Mouse (Mus musculus): Measurements from ENCODE around the gene Tedc2. TPM values are rescaled to one million over a fixed set of nuclear protein-coding genes. Genes with fewer than 3 reads are reported as not detected.

The Tedc2 gene
- polyA plus RNA-seq, 1 experiment from 2014 or later: 10.0 TPM

GRCm38 (mm10) chr17:24250988-24251319 is 30.3 kb upstream of the Tedc2 start:
- no peak; the same call in 1 of the 2 replicates for ATAC-seq (ENCODE audit: low read depth)
- H3K4me2 ChIP-seq (ENCODE audit: low read depth, low read length): peak overlapping the region; percentile 63
- peak overlapping the region; percentile 67 for H3K9ac ChIP-seq (replicated peaks; ENCODE audit: low read depth, low read length)
- H3K4me1 ChIP-seq (ENCODE audit: control insufficient read depth, insufficient read depth, low read length): peaks cover 11% of the 10 kb centered on the region; the same call in 1 of the 2 replicates
- no peaks in the 10 kb centered on the region for H3K9me3 ChIP-seq (ENCODE audit: control insufficient read depth, low read length)
- H3K27ac ChIP-seq (ENCODE audit: low read depth, low read length): no peak overlapping the region
- H3K36me3 ChIP-seq (ENCODE audit: control insufficient read depth, insufficient read depth, low read length): no peaks in the 10 kb centered on the region
- WGBS: under 1% methylated on average over 32 of the region's 32 CpGs
- H3K27me3 ChIP-seq (ENCODE audit: control insufficient read depth, insufficient read depth, low read length): no peaks in the 10 kb centered on the region
- H3K4me3 ChIP-seq (ENCODE audit: low read depth, low read length): peak overlapping the region; percentile 66

GRCm38 (mm10) chr17:24248641-24249040 is 28.0 kb upstream of the Tedc2 start:
- no peaks in the 10 kb centered on the region for H3K36me3 ChIP-seq (ENCODE audit: control insufficient read depth, insufficient read depth, low read length)
- H3K9ac ChIP-seq (replicated peaks; ENCODE audit: low read depth, low read length): no peak overlapping the region
- no peaks in the 10 kb centered on the region for H3K27me3 ChIP-seq (ENCODE audit: control insufficient read depth, insufficient read depth, low read length)
- no peaks in the 10 kb centered on the region; the same call in 1 of the 2 replicates for H3K9me3 ChIP-seq (ENCODE audit: control insufficient read depth, low read length)
- no peak overlapping the region for H3K4me2 ChIP-seq (ENCODE audit: low read depth, low read length)
- H3K4me1 ChIP-seq (ENCODE audit: control insufficient read depth, insufficient read depth, low read length): peaks cover 11% of the 10 kb centered on the region; the same call in 1 of the 2 replicates
- H3K27ac ChIP-seq (ENCODE audit: low read depth, low read length): no peak overlapping the region
- no peak for ATAC-seq (ENCODE audit: low read depth)
- WGBS: 96% methylated on average over 2 of the region's 2 CpGs
- no peak overlapping the region for H3K4me3 ChIP-seq (ENCODE audit: low read depth, low read length)

- WGBS: 100% methylated on average over 8 of the region's 8 CpGs
- no peak for ATAC-seq (ENCODE audit: low read depth)
Measured at GRCm38 (mm10) chr17:24244061-24244460, 23.4 kb upstream of the Tedc2 start.

DNA sequence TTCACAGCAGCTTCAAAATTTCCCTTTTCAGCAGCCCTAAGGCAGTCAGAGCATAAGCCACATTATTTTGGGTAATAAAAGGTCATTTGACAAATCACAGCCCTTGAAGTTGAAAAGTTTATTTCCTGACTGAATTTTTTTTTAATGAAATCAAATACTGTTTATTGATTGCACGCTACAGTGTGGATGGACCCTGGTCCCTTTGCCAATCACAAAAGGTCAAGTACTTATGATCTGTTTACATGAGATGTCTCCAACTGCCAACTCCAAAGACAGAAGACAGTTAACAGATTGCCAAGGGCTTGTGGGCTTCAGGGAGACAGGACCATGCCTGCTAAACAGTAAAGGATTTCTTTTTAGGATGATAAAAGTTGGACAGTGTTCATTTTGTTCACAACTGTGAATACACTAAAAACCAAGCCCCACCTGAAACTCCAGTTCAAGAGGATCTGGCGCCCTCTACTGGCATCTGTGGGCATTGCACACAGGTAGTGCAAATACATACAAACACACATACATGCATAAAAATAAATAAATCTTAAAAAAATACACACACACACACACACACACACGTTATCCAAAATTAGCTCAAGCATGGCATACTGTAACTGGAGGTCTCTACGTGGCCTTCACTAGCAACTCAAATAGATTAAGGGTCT is 22.8 kb upstream of the Tedc2 start:
- Histone ChIP-seq H3K4me2 (ENCODE audit: low read depth, low read length) (no peak overlapping the region), H3K4me1 (ENCODE audit: control insufficient read depth, insufficient read depth, low read length) (no peaks in the 10 kb centered on the region), H3K27me3 (ENCODE audit: control insufficient read depth, insufficient read depth, low read length) (no peaks in the 10 kb centered on the region), H3K9me3 (ENCODE audit: control insufficient read depth, low read length) (no peaks in the 10 kb centered on the region; the same call in 1 of the 2 replicates), H3K9ac (replicated peaks; ENCODE audit: low read depth, low read length) (no peak overlapping the region), H3K4me3 (ENCODE audit: low read depth, low read length) (no peak overlapping the region), H3K36me3 (ENCODE audit: control insufficient read depth, insufficient read depth, low read length) (peaks cover 14% of the 10 kb centered on the region), H3K27ac (ENCODE audit: low read depth, low read length) (no peak overlapping the region)
- ATAC-seq (ENCODE audit: low read depth): no peak
- 90% methylated on average over 4 of the region's 4 CpGs for WGBS

More at GRCm38 (mm10) chr17:24244061-24244460, 23.4 kb upstream of the Tedc2 start:
- H3K27me3 ChIP-seq (ENCODE audit: control insufficient read depth, insufficient read depth, low read length): no peaks in the 10 kb centered on the region
- H3K9ac ChIP-seq (replicated peaks; ENCODE audit: low read depth, low read length): no peak overlapping the region
- peaks cover 14% of the 10 kb centered on the region for H3K36me3 ChIP-seq (ENCODE audit: control insufficient read depth, insufficient read depth, low read length)
- no peaks in the 10 kb centered on the region; the same call in 1 of the 2 replicates for H3K9me3 ChIP-seq (ENCODE audit: control insufficient read depth, low read length)
- no peak overlapping the region for H3K4me2 ChIP-seq (ENCODE audit: low read depth, low read length)
- no peak overlapping the region for H3K4me3 ChIP-seq (ENCODE audit: low read depth, low read length)
- H3K4me1 ChIP-seq (ENCODE audit: control insufficient read depth, insufficient read depth, low read length): no peaks in the 10 kb centered on the region
- H3K27ac ChIP-seq (ENCODE audit: low read depth, low read length): no peak overlapping the region

DNA sequence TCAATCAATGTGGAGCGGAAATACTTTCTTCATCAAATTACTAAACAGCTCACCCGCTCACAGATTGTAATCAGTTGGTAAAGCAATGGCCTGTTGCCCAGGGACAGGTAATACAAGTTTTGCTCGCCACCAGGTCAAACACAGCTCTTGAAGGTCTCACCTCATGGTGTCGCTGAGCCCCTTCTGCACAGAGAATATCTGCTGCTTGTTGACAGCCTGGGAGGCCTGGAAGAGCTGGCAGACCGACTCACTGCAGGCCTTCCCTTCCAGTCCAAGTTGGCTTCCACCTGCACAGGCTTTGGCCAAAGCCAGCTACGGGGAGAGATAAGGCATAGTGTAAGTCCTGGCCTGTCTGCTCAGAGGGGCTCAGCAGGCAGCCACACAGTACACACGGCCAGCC is 16.3 kb upstream of the Tedc2 start:
- Histone ChIP-seq H3K9ac (replicated peaks; ENCODE audit: low read depth, low read length) (no peak overlapping the region), H3K9me3 (ENCODE audit: control insufficient read depth, low read length) (no peaks in the 10 kb centered on the region), H3K4me3 (ENCODE audit: low read depth, low read length) (no peak overlapping the region), H3K4me1 (ENCODE audit: control insufficient read depth, insufficient read depth, low read length) (no peaks in the 10 kb centered on the region), H3K36me3 (ENCODE audit: control insufficient read depth, insufficient read depth, low read length) (peaks cover 19% of the 10 kb centered on the region), H3K27me3 (ENCODE audit: control insufficient read depth, insufficient read depth, low read length) (no peaks in the 10 kb centered on the region), H3K4me2 (ENCODE audit: low read depth, low read length) (no peak overlapping the region), H3K27ac (ENCODE audit: low read depth, low read length) (no peak overlapping the region)
- 95% methylated on average over 7 of the region's 7 CpGs for WGBS
- no peak for ATAC-seq (ENCODE audit: low read depth)

- no peak overlapping the region for H3K4me2 ChIP-seq (ENCODE audit: low read depth, low read length)
- 97% methylated on average over 1 of the region's 1 CpGs for WGBS
- ATAC-seq (ENCODE audit: low read depth): no peak
- no peaks in the 10 kb centered on the region for H3K9me3 ChIP-seq (ENCODE audit: control insufficient read depth, low read length)
- no peaks in the 10 kb centered on the region for H3K4me1 ChIP-seq (ENCODE audit: control insufficient read depth, insufficient read depth, low read length)
- no peak overlapping the region for H3K9ac ChIP-seq (replicated peaks; ENCODE audit: low read depth, low read length)
- no peaks in the 10 kb centered on the region for H3K27me3 ChIP-seq (ENCODE audit: control insufficient read depth, insufficient read depth, low read length)
- H3K4me3 ChIP-seq (ENCODE audit: low read depth, low read length): no peak overlapping the region
- no peak overlapping the region for H3K27ac ChIP-seq (ENCODE audit: low read depth, low read length)
- H3K36me3 ChIP-seq (ENCODE audit: control insufficient read depth, insufficient read depth, low read length): peaks cover 19% of the 10 kb centered on the region
Measured at GRCm38 (mm10) chr17:24236479-24236878, 15.8 kb upstream of the Tedc2 start.

DNA sequence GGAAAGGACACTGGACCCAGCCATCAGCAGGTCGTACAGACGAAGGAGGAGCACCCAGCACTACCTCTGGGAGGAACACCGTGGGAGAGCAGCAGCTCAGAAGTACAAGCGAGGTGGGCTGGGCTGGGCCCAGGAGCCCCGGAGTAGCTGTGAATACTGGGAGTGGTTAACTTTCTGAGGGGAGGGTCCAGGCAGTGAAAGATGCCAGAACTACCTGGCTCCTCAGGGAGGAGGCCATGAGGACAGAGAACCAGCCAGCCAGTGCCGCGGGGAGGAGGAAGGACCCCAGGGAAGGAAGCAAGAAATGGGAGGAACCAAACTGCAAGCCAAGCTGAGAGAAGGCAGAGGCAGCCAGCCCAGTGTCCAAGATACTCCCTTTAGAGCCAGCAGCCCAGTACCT is 7.3 kb upstream of the Tedc2 start:
- ATAC-seq (ENCODE audit: low read depth): no peak
- Histone ChIP-seq H3K9ac (replicated peaks; ENCODE audit: low read depth, low read length) (no peak overlapping the region), H3K27me3 (ENCODE audit: control insufficient read depth, insufficient read depth, low read length) (no peaks in the 10 kb centered on the region), H3K4me3 (ENCODE audit: low read depth, low read length) (no peak overlapping the region), H3K36me3 (ENCODE audit: control insufficient read depth, insufficient read depth, low read length) (peaks cover 22% of the 10 kb centered on the region), H3K9me3 (ENCODE audit: control insufficient read depth, low read length) (no peaks in the 10 kb centered on the region), H3K27ac (ENCODE audit: low read depth, low read length) (no peak overlapping the region), H3K4me2 (ENCODE audit: low read depth, low read length) (no peak overlapping the region), H3K4me1 (ENCODE audit: control insufficient read depth, insufficient read depth, low read length) (no peaks in the 10 kb centered on the region)
- 90% methylated on average over 7 of the region's 7 CpGs for WGBS

DNA sequence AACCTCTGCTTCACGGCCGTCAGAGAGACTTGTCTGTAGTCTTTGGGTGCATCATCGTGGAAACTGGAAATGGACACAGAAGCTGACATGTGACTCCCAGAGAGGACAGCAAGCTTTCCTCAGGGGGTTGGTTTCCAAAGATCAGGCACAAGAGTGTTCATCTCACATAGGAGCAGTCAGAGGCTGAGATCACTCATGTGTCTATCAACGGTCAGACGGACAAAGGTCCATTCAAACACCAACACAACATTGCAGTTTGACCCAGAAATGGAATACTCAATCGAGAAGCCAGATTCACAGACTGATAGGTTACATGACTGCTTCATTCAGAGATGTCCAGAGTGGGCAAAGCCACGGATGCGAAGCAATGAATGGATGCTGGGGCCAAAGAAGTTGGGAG is 6.1 kb upstream of the Tedc2 start:
- 92% methylated on average over 8 of the region's 8 CpGs for WGBS
- no peak overlapping the region for H3K27ac ChIP-seq (ENCODE audit: low read depth, low read length)
- no peak overlapping the region for H3K4me3 ChIP-seq (ENCODE audit: low read depth, low read length)
- no peak for ATAC-seq (ENCODE audit: low read depth)
- peaks cover 22% of the 10 kb centered on the region for H3K36me3 ChIP-seq (ENCODE audit: control insufficient read depth, insufficient read depth, low read length)
- no peak overlapping the region for H3K9ac ChIP-seq (replicated peaks; ENCODE audit: low read depth, low read length)
- no peak overlapping the region for H3K4me2 ChIP-seq (ENCODE audit: low read depth, low read length)
- H3K4me1 ChIP-seq (ENCODE audit: control insufficient read depth, insufficient read depth, low read length): no peaks in the 10 kb centered on the region
- H3K27me3 ChIP-seq (ENCODE audit: control insufficient read depth, insufficient read depth, low read length): no peaks in the 10 kb centered on the region
- no peaks in the 10 kb centered on the region for H3K9me3 ChIP-seq (ENCODE audit: control insufficient read depth, low read length)

GRCm38 (mm10) chr17:24225851-24226250 is 5.2 kb upstream of the Tedc2 start:
- WGBS: 95% methylated on average over 5 of the region's 5 CpGs
- Histone ChIP-seq H3K36me3 (ENCODE audit: control insufficient read depth, insufficient read depth, low read length) (peaks cover 22% of the 10 kb centered on the region), H3K4me1 (ENCODE audit: control insufficient read depth, insufficient read depth, low read length) (no peaks in the 10 kb centered on the region), H3K9me3 (ENCODE audit: control insufficient read depth, low read length) (no peaks in the 10 kb centered on the region), H3K27me3 (ENCODE audit: control insufficient read depth, insufficient read depth, low read length) (no peaks in the 10 kb centered on the region), H3K27ac (ENCODE audit: low read depth, low read length) (no peak overlapping the region), H3K4me3 (ENCODE audit: low read depth, low read length) (no peak overlapping the region), H3K9ac (replicated peaks; ENCODE audit: low read depth, low read length) (no peak overlapping the region), H3K4me2 (ENCODE audit: low read depth, low read length) (no peak overlapping the region)
- no peak for ATAC-seq (ENCODE audit: low read depth)

Measured in neural tube, embryonic 14.5 days (tissue).